In the genomic region with DNA sequence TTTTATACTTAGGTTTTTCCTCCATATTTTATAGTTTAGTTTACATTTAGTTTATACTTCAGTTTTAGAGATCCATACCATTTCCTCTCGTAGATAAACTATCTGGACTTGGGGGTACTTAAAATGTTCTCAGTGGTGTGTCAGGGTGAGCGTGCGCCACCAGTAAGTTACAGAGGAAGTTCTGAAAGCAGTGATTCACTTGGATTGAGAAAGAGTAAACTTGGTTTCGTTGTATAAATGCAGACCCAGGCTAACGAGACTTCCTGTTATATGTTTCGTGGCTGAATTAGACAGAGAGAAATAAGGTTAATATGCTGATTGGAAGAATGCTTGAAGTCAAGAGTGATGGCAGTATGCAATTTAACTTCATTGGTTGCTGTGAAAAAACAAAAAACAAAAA, we compare ENCODE assay signal across 22 mouse cellular contexts. TPM values are rescaled to one million over a fixed set of nuclear protein-coding genes. Genes with fewer than 3 reads are reported as not detected.
DNase-seq lines count a peak whose midpoint lies in the region; ATAC-seq and TF ChIP-seq lines count a peak whose summit lies in the region.
"Had no signal": no experiment of that assay in that cellular context is flagged by ENCODE, and none has a peak within 500 bp of the region (broad histone marks: within the 10 kb centered on the region; RNA-seq: fewer than 3 reads in every experiment).

No protein-coding gene starts in this region.

- no peak for TF ChIP-seq EP300 in lung, postnatal 0 days (IDR thresholded peaks at IDR 0.05)

- no peak for TF ChIP-seq CTCF in lung, postnatal 0 days (IDR thresholded peaks at IDR 0.05)
- TF ChIP-seq CTCF in lung, adult 2 months (IDR thresholded peaks at IDR 0.05; ENCODE audit: insufficient read depth, low read length), result no peak

- H3K27ac ChIP-seq in lung, postnatal 0 days (ENCODE audit: low read length), result no peak overlapping the region
- H3K27ac ChIP-seq: embryonic facial prominence, embryonic 13.5 days; embryonic facial prominence, embryonic 15.5 days; forebrain, embryonic 10.5 days; forebrain, embryonic 12.5 days had no signal

- no peaks in the 10 kb centered on the region for H3K9me3 ChIP-seq in lung, postnatal 0 days (ENCODE audit: low read length)
- H3K9me3 ChIP-seq: embryonic facial prominence, embryonic 13.5 days; embryonic facial prominence, embryonic 15.5 days; forebrain, embryonic 10.5 days; forebrain, embryonic 12.5 days had no signal

- 57% methylated on average over 6 of the region's 6 CpGs for WGBS in lung, postnatal 0 days
- 55% methylated on average over 6 of the region's 6 CpGs for WGBS in lung, adult 2 months

- H3K27me3 ChIP-seq in lung, postnatal 0 days (replicated peaks; ENCODE audit: insufficient read depth, low read length), result no peaks in the 10 kb centered on the region
- H3K27me3 ChIP-seq: embryonic facial prominence, embryonic 13.5 days; embryonic facial prominence, embryonic 15.5 days; forebrain, embryonic 12.5 days had no signal

- DNase-seq in lung, postnatal 0 days (ENCODE audit: low spot score), result peak; percentile 38
- DNase-seq in lung, adult 2 months, result no peak
- DNase-seq in thymus, postnatal 14 days, result no peak
- no peak for DNase-seq in heart, adult 11 months
- DNase-seq: adrenal gland, adult 2 months; adrenal gland, postnatal 10 days; adrenal gland, postnatal 25 days; cerebellum, adult 11 months; cerebellum, adult 18-20 months; cerebellum, adult 8-10 months; cerebellum, adult 9-11 months; cerebellum, postnatal 14 days; embryo, embryonic 11 days had no signal

- H3K36me3 ChIP-seq in lung, postnatal 0 days (ENCODE audit: insufficient read depth, low read length), result no peaks in the 10 kb centered on the region
- H3K36me3 ChIP-seq: embryonic facial prominence, embryonic 13.5 days; embryonic facial prominence, embryonic 15.5 days; forebrain, embryonic 10.5 days; forebrain, embryonic 12.5 days had no signal

- no peak overlapping the region for H3K4me2 ChIP-seq in lung, postnatal 0 days (replicated peaks; ENCODE audit: low read depth, low read length)
- H3K4me2 ChIP-seq: embryonic facial prominence, embryonic 13.5 days; embryonic facial prominence, embryonic 15.5 days; forebrain, embryonic 12.5 days had no signal

- ATAC-seq in lung, postnatal 0 days, result no peak
- peak; percentile 95 for ATAC-seq in granulocyte monocyte progenitor cell, adult 5-6 weeks (replicated peaks; ENCODE audit: poor library complexity, severe bottlenecking)
- peak; percentile 88 for ATAC-seq in megakaryocyte progenitor cell, adult 5-6 weeks (replicated peaks; ENCODE audit: poor library complexity)
- ATAC-seq: forebrain, embryonic 14.5 days; forebrain, embryonic 16.5 days had no signal

- TF ChIP-seq POLR2A in lung, adult 2 months (IDR thresholded peaks at IDR 0.05; ENCODE audit: borderline replicate concordance, extremely low read depth, low read depth, low read length), result no peak

- no peak overlapping the region for H3K9ac ChIP-seq in lung, postnatal 0 days (replicated peaks; ENCODE audit: low read depth)
- H3K9ac ChIP-seq: embryonic facial prominence, embryonic 13.5 days; embryonic facial prominence, embryonic 15.5 days; forebrain, embryonic 12.5 days had no signal

- no peak overlapping the region for H3K4me3 ChIP-seq in lung, postnatal 0 days (ENCODE audit: low read depth, low read length)
- H3K4me3 ChIP-seq in lung, adult 2 months (replicated peaks; ENCODE audit: extremely low read depth, low read depth, low read length), result no peak overlapping the region
- H3K4me3 ChIP-seq: embryonic facial prominence, embryonic 13.5 days; embryonic facial prominence, embryonic 15.5 days; erythroblast, embryonic 14.5 days; forebrain, embryonic 10.5 days; forebrain, embryonic 12.5 days had no signal

- H3K4me1 ChIP-seq in lung, postnatal 0 days (ENCODE audit: insufficient read depth, low read depth, low read length), result no peaks in the 10 kb centered on the region
- no peaks in the 10 kb centered on the region for H3K4me1 ChIP-seq in lung, adult 2 months (ENCODE audit: control insufficient read depth, insufficient read depth, low read length)
- H3K4me1 ChIP-seq: embryonic facial prominence, embryonic 15.5 days; forebrain, embryonic 10.5 days; forebrain, embryonic 12.5 days had no signal

RNA-seq across cellular contexts. Expression of a gene that starts 34.6 kb away (rescaled TPM):
- 22.3 and 23.8 TPM in 2 replicates for polyA plus RNA-seq in lung, postnatal 0 days (2015; fragmentation: Nextera tagmentation; extraction: Ambion mirVana)
- polyA plus RNA-seq in lung, adult 2 months (2012; rRNA removed), result 5.9 and 8.1 TPM in 2 replicates
- total RNA-seq in granulocyte monocyte progenitor cell, adult 5-6 weeks (2014; fragmentation: Nextera tagmentation), result not detected in 2 replicates
- total RNA-seq in granulocyte monocyte progenitor cell, adult 5-6 weeks (2017), result not detected in 2 replicates
- not detected in 2 replicates for total RNA-seq in megakaryocyte progenitor cell, adult 5-6 weeks (2015)
- total RNA-seq in megakaryocyte progenitor cell, adult 5-6 weeks (2017), result not detected in 2 replicates
- polyA plus RNA-seq: erythroblast, embryonic 14.5 days had no signal
